ENCODE assay signal across 31 mouse cellular contexts in the genomic region with DNA sequence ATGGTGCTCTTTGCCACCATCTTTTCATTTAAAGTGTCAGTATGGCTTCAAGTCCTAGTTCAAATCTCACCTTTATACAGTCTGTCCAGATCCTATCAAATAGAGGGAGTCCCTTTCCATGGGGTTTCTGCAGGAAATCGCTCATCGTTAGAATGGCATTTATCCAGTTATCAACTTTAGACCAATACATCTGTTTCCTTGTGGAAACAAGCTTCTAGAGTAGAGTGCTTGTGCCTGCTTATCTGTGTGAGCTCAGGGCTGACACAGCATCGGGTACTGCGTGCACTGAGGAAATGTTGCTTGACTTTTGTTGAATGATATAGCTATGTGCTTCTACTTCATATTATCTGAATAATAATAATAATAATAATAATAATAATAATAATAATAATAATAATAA. TPM values are rescaled to one million over a fixed set of nuclear protein-coding genes. Genes with fewer than 3 reads are reported as not detected.
A peak's percentile ranks its signal among the peaks of the same experiment; 100 is the strongest.
DNase-seq lines count a peak whose midpoint lies in the region; ATAC-seq and TF ChIP-seq lines count a peak whose summit lies in the region.
"Had no signal": no experiment of that assay in that cellular context is flagged by ENCODE, and none has a peak within 500 bp of the region (broad histone marks: within the 10 kb centered on the region; RNA-seq: fewer than 3 reads in every experiment).

No protein-coding gene starts in this region.

- no peak overlapping the region for H3K9ac ChIP-seq in liver, embryonic 13.5 days
- H3K9ac ChIP-seq in stomach, postnatal 0 days (ENCODE audit: low read length) = no peak overlapping the region
- H3K9ac ChIP-seq: forebrain, embryonic 15.5 days; hindbrain, embryonic 14.5 days; limb, embryonic 13.5 days; neural tube, embryonic 12.5 days had no signal

- H3K4me3 ChIP-seq in liver, embryonic 13.5 days (replicated peaks) = no peak overlapping the region
- no peak overlapping the region for H3K4me3 ChIP-seq in stomach, postnatal 0 days (ENCODE audit: low read depth, low read length)
- H3K4me3 ChIP-seq: forebrain, embryonic 10.5 days; forebrain, embryonic 15.5 days; limb, embryonic 13.5 days; myocyte; neural tube, embryonic 12.5 days had no signal

- WGBS in liver, embryonic 13.5 days (ENCODE audit: insufficient replicate concordance) = 24% methylated on average over 4 of the region's 4 CpGs
- 93% methylated on average over 4 of the region's 4 CpGs for WGBS in stomach, postnatal 0 days

- H3K9me3 ChIP-seq in liver, embryonic 13.5 days (replicated peaks) = no peaks in the 10 kb centered on the region
- no peaks in the 10 kb centered on the region for H3K9me3 ChIP-seq in stomach, postnatal 0 days (ENCODE audit: control insufficient read depth, low read length)
- H3K9me3 ChIP-seq: forebrain, embryonic 10.5 days; forebrain, embryonic 15.5 days; G1E; limb, embryonic 13.5 days; neural tube, embryonic 12.5 days had no signal

- 0 out of 2 replicates have a peak overlapping the region, but pooled peaks have one; percentile 7 for H3K27ac ChIP-seq in liver, embryonic 13.5 days
- no peak overlapping the region for H3K27ac ChIP-seq in stomach, postnatal 0 days (replicated peaks)
- H3K27ac ChIP-seq: forebrain, embryonic 10.5 days; forebrain, embryonic 15.5 days; hindbrain, embryonic 14.5 days; limb, embryonic 13.5 days; neural tube, embryonic 12.5 days had no signal

- ATAC-seq in erythroblast, adult 5-6 weeks (replicated peaks; ENCODE audit: low FRiP score, poor library complexity, severe bottlenecking) = peak; percentile 65
- peak; percentile 88 for ATAC-seq in liver, embryonic 13.5 days (ENCODE audit: low read depth)
- peak; percentile 60 for ATAC-seq in megakaryocyte progenitor cell, adult 5-6 weeks (replicated peaks; ENCODE audit: poor library complexity)
- ATAC-seq in stomach, postnatal 0 days (ENCODE audit: low FRiP score, low TSS enrichment) = no peak
- ATAC-seq: forebrain, embryonic 15.5 days; intestine, postnatal 0 days; midbrain, embryonic 16.5 days had no signal

- no peak overlapping the region for H3K4me2 ChIP-seq in liver, embryonic 13.5 days
- no peak overlapping the region for H3K4me2 ChIP-seq in stomach, postnatal 0 days (replicated peaks; ENCODE audit: low read depth)
- H3K4me2 ChIP-seq: forebrain, embryonic 15.5 days; hindbrain, embryonic 14.5 days; limb, embryonic 13.5 days; midbrain, embryonic 11.5 days; neural tube, embryonic 12.5 days had no signal

- DNase-seq in heart, adult 11 months = peak; percentile 74
- no peak for DNase-seq in heart, postnatal 10 days
- no peak for DNase-seq in liver, embryonic 13.5 days
- DNase-seq in lung, postnatal 4 days = no peak
- no peak for DNase-seq in stomach, postnatal 0 days (ENCODE audit: low spot score)
- DNase-seq in layer of hippocampus, adult 9-10 months (ENCODE audit: low spot score) = no peak

- TF ChIP-seq EP300 in stomach, postnatal 0 days (optimal IDR thresholded peaks at IDR 0.05) = no peak

- no peaks in the 10 kb centered on the region for H3K36me3 ChIP-seq in liver, embryonic 13.5 days
- no peaks in the 10 kb centered on the region for H3K36me3 ChIP-seq in stomach, postnatal 0 days (ENCODE audit: control insufficient read depth, insufficient read depth, low read length)
- H3K36me3 ChIP-seq: forebrain, embryonic 10.5 days; forebrain, embryonic 15.5 days; G1E; limb, embryonic 13.5 days; neural tube, embryonic 12.5 days had no signal

- TF ChIP-seq CTCF in stomach, postnatal 0 days (IDR thresholded peaks at IDR 0.05; ENCODE audit: low read depth) = no peak

- intact Hi-C loops in heart, postnatal 10 days (cut with DNase I) = loop anchor here (2.0 to 10.0 kb wide), 4 partner anchors 37 to 419 kb away; a partner anchor contains a TSS

- peaks cover 30% of the 10 kb centered on the region for H3K4me1 ChIP-seq in liver, embryonic 13.5 days (replicated peaks)
- no peaks in the 10 kb centered on the region for H3K4me1 ChIP-seq in stomach, postnatal 0 days (replicated peaks; ENCODE audit: control insufficient read depth, insufficient read depth)
- H3K4me1 ChIP-seq: neural tube, embryonic 12.5 days had no signal

- H3K27me3 ChIP-seq in liver, embryonic 13.5 days = no peaks in the 10 kb centered on the region
- H3K27me3 ChIP-seq in stomach, postnatal 0 days (ENCODE audit: control insufficient read depth, insufficient read depth, low read length) = no peaks in the 10 kb centered on the region
- H3K27me3 ChIP-seq: forebrain, embryonic 15.5 days; limb, embryonic 13.5 days; neural tube, embryonic 12.5 days had no signal

RNA-seq across cellular contexts. Expression of a gene that starts 8.8 kb away (rescaled TPM):
- total RNA-seq in heart, postnatal 10 days (2021) = not detected
- total RNA-seq in erythroblast, adult 5-6 weeks (2015; ENCODE audit: low replicate concordance) = not detected in 2 replicates
- total RNA-seq in erythroblast, adult 5-6 weeks (2017; ENCODE audit: low replicate concordance) = not detected in 2 replicates
- not detected in 2 replicates for polyA plus RNA-seq in liver, embryonic 13.5 days (2015; fragmentation: Nextera tagmentation; extraction: Ambion mirVana)
- 0.95 TPM in 1 of 2 replicates, not detected in the other for total RNA-seq in megakaryocyte progenitor cell, adult 5-6 weeks (2015)
- total RNA-seq in megakaryocyte progenitor cell, adult 5-6 weeks (2017) = not detected in 2 replicates
- polyA plus RNA-seq in stomach, postnatal 0 days (2015; fragmentation: Nextera tagmentation; extraction: Ambion mirVana) = not detected in 2 replicates
- total RNA-seq: adrenal gland, postnatal 14 days; G1E; gastrocnemius, adult 8-10 months; gastrocnemius, postnatal 4 days; hematopoietic stem cell, adult 5-6 weeks; layer of hippocampus, postnatal 10 days; left cerebral cortex, adult 18-20 months; left cerebral cortex, postnatal 25 days had no signal
- polyA plus RNA-seq: cortical plate, adult 2 months; embryonic facial prominence, embryonic 11.5 days; forebrain, embryonic 10.5 days; forebrain, embryonic 15.5 days; G1E; heart, embryonic 16.5 days; hindbrain, embryonic 14.5 days; intestine, postnatal 0 days; large intestine, adult 2 months; limb, embryonic 13.5 days; lung, adult 2 months; midbrain, embryonic 11.5 days; midbrain, embryonic 16.5 days; myocyte; neural tube, embryonic 12.5 days; stomach, embryonic 14.5 days had no signal

RNA-seq across cellular contexts. Expression of a gene that starts 44.3 kb away (rescaled TPM):
- total RNA-seq in heart, postnatal 10 days (2021) = not detected
- total RNA-seq in erythroblast, adult 5-6 weeks (2015; ENCODE audit: low replicate concordance) = not detected in 2 replicates
- total RNA-seq in erythroblast, adult 5-6 weeks (2017; ENCODE audit: low replicate concordance) = not detected in 2 replicates
- polyA plus RNA-seq in liver, embryonic 13.5 days (2015; fragmentation: Nextera tagmentation; extraction: Ambion mirVana) = not detected in 2 replicates
- not detected in 2 replicates for total RNA-seq in megakaryocyte progenitor cell, adult 5-6 weeks (2015)
- not detected in 2 replicates for total RNA-seq in megakaryocyte progenitor cell, adult 5-6 weeks (2017)
- polyA plus RNA-seq in stomach, postnatal 0 days (2015; fragmentation: Nextera tagmentation; extraction: Ambion mirVana) = not detected in 2 replicates
- total RNA-seq: adrenal gland, postnatal 14 days; G1E; gastrocnemius, adult 8-10 months; gastrocnemius, postnatal 4 days; hematopoietic stem cell, adult 5-6 weeks; layer of hippocampus, postnatal 10 days; left cerebral cortex, adult 18-20 months; left cerebral cortex, postnatal 25 days had no signal
- polyA plus RNA-seq: cortical plate, adult 2 months; embryonic facial prominence, embryonic 11.5 days; forebrain, embryonic 10.5 days; forebrain, embryonic 15.5 days; G1E; heart, embryonic 16.5 days; hindbrain, embryonic 14.5 days; intestine, postnatal 0 days; large intestine, adult 2 months; limb, embryonic 13.5 days; lung, adult 2 months; midbrain, embryonic 11.5 days; midbrain, embryonic 16.5 days; myocyte; neural tube, embryonic 12.5 days; stomach, embryonic 14.5 days had no signal

RNA-seq across cellular contexts. Expression of a gene that starts 57.9 kb away (rescaled TPM):
- total RNA-seq in heart, postnatal 10 days (2021) = not detected
- not detected in 2 replicates for total RNA-seq in erythroblast, adult 5-6 weeks (2015; ENCODE audit: low replicate concordance)
- not detected in 2 replicates for total RNA-seq in erythroblast, adult 5-6 weeks (2017; ENCODE audit: low replicate concordance)
- not detected in 2 replicates for polyA plus RNA-seq in liver, embryonic 13.5 days (2015; fragmentation: Nextera tagmentation; extraction: Ambion mirVana)
- total RNA-seq in megakaryocyte progenitor cell, adult 5-6 weeks (2015) = not detected in 2 replicates
- not detected in 2 replicates for total RNA-seq in megakaryocyte progenitor cell, adult 5-6 weeks (2017)
- polyA plus RNA-seq in stomach, postnatal 0 days (2015; fragmentation: Nextera tagmentation; extraction: Ambion mirVana) = not detected in 2 replicates
- total RNA-seq: adrenal gland, postnatal 14 days; gastrocnemius, adult 8-10 months; gastrocnemius, postnatal 4 days; hematopoietic stem cell, adult 5-6 weeks; layer of hippocampus, postnatal 10 days; left cerebral cortex, adult 18-20 months; left cerebral cortex, postnatal 25 days had no signal
- polyA plus RNA-seq: cortical plate, adult 2 months; embryonic facial prominence, embryonic 11.5 days; forebrain, embryonic 10.5 days; forebrain, embryonic 15.5 days; G1E; heart, embryonic 16.5 days; hindbrain, embryonic 14.5 days; intestine, postnatal 0 days; large intestine, adult 2 months; limb, embryonic 13.5 days; lung, adult 2 months; midbrain, embryonic 11.5 days; midbrain, embryonic 16.5 days; myocyte; neural tube, embryonic 12.5 days; stomach, embryonic 14.5 days had no signal
